Mouse (Mus musculus) liver, embryonic 14.5 days (tissue): Measurements from ENCODE around the gene Il11ra1. TPM values are rescaled to one million over a fixed set of nuclear protein-coding genes. Genes with fewer than 3 reads are reported as not detected.
A peak's percentile ranks its signal among the peaks of the same experiment; 100 is the strongest.
"Not testable (repeated sequence)": the region's sequence is repeated elsewhere in the genome, so short reads cannot be mapped to it uniquely, and the experiment has no call there.

Experiments used
- ATAC-seq: fragments of 200-750 bp; cut with Nextera tagmentation; 2 replicates; pipeline ENCODE4 v1.8.0; 2017; ENCODE audit warnings: moderate number of reproducible peaks, mild to moderate bottlenecking, moderate library complexity; ENCODE audit not compliant: insufficient read depth
- DNase-seq, 3 experiments: peaks; one replicate each; pipeline ENCODE4 v3.0.0-alpha.2; 2012 to 2013; ENCODE audit warnings: low read depth in 3 of 3, low spot score in 3 of 3
- H3K27ac ChIP-seq: fragments of 300-500 bp; sonication (generic); 2 replicates; pipeline ENCODE4 v1.5.1; 2014; ENCODE audit warnings: moderate library complexity, mild to moderate bottlenecking, control low read depth, inconsistent platforms
- H3K27me3 ChIP-seq: fragments of 300-500 bp; sonication (generic); 2 replicates; pipeline ENCODE4 v1.6.1; 2014; ENCODE audit warnings: mild to moderate bottlenecking, low read length, moderate library complexity; ENCODE audit not compliant: control insufficient read depth, insufficient read depth
- H3K36me3 ChIP-seq: fragments of 300-500 bp; sonication (generic); replicated peaks from 2 replicates; pipeline ENCODE4 v1.6.1; 2014; ENCODE audit warnings: low read depth; ENCODE audit not compliant: control insufficient read depth, insufficient read depth
- H3K4me1 ChIP-seq, 2 experiments: fragments of 200-500 bp in 1 of 2; fragments of 300-500 bp in 1 of 2; sonication (generic) in 1 of 2; replicated peaks; 2 replicates each; pipeline ENCODE4 v1.6.1; 2012 to 2014; ENCODE audit warnings: antibody characterized with exemption in 1 of 2, inconsistent platforms in 1 of 2, low read length in 1 of 2; ENCODE audit not compliant: control insufficient read depth in 2 of 2, insufficient read depth in 2 of 2
- H3K4me2 ChIP-seq: fragments of 300-500 bp; sonication (generic); 2 replicates; pipeline ENCODE4 v1.6.1; 2014; ENCODE audit warnings: low read depth, mild to moderate bottlenecking, control low read depth, moderate library complexity
- H3K4me3 ChIP-seq, 2 experiments: fragments of 200-500 bp in 1 of 2; fragments of 300-500 bp in 1 of 2; sonication (generic) in 1 of 2; 2 replicates each; pipeline ENCODE4 v1.5.1; 2012 to 2014; ENCODE audit warnings: low read depth in 2 of 2, low read length in 2 of 2, mild to moderate bottlenecking in 2 of 2, control low read depth in 1 of 2, inconsistent platforms in 1 of 2, moderate library complexity in 1 of 2; ENCODE audit not compliant: insufficient read depth in 1 of 2
- H3K9ac ChIP-seq: fragments of 300-500 bp; sonication (generic); replicated peaks from 2 replicates; pipeline ENCODE4 v1.6.1; 2014; ENCODE audit warnings: mild to moderate bottlenecking, control low read depth, moderate library complexity
- H3K9me3 ChIP-seq: fragments of 300-500 bp; sonication (generic); 2 replicates; pipeline ENCODE4 v1.6.1; 2016; ENCODE audit warnings: low read length, mixed read lengths; ENCODE audit not compliant: control insufficient read depth
- WGBS: fragments of 180-500 bp; shearing (Covaris S2); extraction: QIAGEN DNeasy Blood & Tissue Kit; methylation state at CpG from one replicate; pipeline ENCODE4 v1.1.7; 2014; ENCODE audit not compliant: insufficient replicate concordance; 5-methylcytosine and 5-hydroxymethylcytosine counted together
- polyA plus RNA-seq, 2 experiments: library from polyadenylated mRNA; depleted of rRNA in 1 of 2; stranded (reverse) in 1 of 2; unstranded in 1 of 2; fragments of >200 nt; fragmentation: Nextera tagmentation in 1 of 2; extraction: Ambion mirVana in 1 of 2; gene quantifications; 2 replicates each; pipeline versions ENCODE4 v1.2.1 to v1.2.3; 2012 to 2014

Gene Il11ra1
- polyA plus RNA-seq, 2 experiments = 13.9 to 23.8 TPM

DNA sequence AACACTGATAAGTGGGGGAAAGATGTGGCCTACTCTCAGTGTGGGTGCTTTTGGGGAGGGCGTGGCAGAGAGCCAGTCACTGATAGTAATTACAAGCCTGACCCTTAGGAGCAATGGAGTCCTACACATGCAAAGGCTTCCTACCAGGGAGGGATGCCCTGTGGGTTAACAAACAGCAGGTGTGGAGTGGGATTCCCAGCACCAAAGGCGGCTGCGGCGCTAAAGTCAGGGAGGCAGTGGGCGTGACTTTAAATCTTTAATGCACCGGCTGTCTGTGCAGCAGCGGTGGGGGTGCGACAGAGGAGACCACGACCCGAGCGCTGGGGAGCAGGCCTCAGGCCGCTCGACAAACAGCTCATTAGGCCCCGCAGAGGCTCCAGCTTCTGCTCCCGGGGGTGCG, 73.2 kb downstream of the Il11ra1 start:
- H3K4me3 ChIP-seq = peak overlapping the region; percentile 20 to 25; a peak in 2 of 4 replicates
- H3K4me1 ChIP-seq, DNase-seq, H3K27ac ChIP-seq, H3K9me3 ChIP-seq, H3K27me3 ChIP-seq, H3K9ac ChIP-seq, H3K36me3 ChIP-seq, ATAC-seq: not testable (repeated sequence)
- 3% methylated on average over 7 of the region's 16 CpGs for WGBS
- H3K4me2 ChIP-seq = peak overlapping the region; percentile 52

DNA sequence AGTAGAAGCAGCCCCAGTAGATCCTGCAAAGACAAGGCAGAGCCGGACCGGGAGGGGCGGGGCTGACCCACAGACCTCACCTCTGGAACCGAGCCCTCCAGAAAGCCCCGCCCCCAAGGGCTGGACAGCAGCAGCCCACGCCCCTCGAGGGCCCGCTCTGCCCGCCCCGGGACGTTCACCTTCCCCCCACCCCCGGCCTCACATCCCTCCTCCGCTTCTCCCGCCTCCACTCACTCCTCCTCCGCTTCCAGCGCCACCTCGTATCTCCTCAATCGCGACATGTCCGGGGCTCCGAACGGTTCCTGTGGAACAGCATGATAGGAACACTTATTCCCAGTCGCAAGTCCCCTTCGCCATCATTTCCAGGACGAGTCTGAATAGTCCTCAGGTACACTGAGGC, 73.7 kb downstream of the Il11ra1 start:
- peak; percentile 44 to 53 (median 49) for DNase-seq

DNA sequence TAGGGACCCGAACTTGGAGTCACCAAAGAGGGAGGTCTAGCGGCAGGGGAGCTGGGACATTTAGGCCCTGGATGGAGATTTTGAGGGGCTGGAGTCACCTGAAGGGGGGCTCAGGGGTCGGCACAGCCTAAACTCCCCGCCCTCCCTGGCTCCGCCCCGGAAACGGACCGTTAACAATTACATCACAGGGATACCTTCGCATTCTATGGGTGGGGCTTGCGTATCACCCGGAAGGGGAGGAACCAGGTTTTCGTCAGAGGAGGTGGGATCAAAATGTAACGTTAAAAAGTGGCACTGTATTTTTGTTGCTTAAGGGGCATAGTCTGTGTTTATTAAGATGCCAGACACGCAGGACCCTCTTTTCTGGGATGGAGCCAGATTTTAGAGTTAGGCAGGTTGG, 74.2 kb downstream of the Il11ra1 start, which contains the start of gene Ccl27a:
Gene Ccl27a (minus strand): TSS at position 246 of the 400 bp plus-strand sequence.
- not testable (repeated sequence) for H3K9ac ChIP-seq
- WGBS = 5% methylated on average over 12 of the region's 14 CpGs

More for the DNA sequence above, 73.7 kb downstream of the Il11ra1 start:
- Histone ChIP-seq H3K4me3 (peak overlapping the region; percentile 48 to 70), H3K4me2 (peak overlapping the region; percentile 53)
- H3K4me1 ChIP-seq, H3K9me3 ChIP-seq, H3K36me3 ChIP-seq, H3K27ac ChIP-seq, H3K27me3 ChIP-seq, ATAC-seq, H3K9ac ChIP-seq: not testable (repeated sequence)
- under 1% methylated on average over 19 of the region's 25 CpGs for WGBS

DNA sequence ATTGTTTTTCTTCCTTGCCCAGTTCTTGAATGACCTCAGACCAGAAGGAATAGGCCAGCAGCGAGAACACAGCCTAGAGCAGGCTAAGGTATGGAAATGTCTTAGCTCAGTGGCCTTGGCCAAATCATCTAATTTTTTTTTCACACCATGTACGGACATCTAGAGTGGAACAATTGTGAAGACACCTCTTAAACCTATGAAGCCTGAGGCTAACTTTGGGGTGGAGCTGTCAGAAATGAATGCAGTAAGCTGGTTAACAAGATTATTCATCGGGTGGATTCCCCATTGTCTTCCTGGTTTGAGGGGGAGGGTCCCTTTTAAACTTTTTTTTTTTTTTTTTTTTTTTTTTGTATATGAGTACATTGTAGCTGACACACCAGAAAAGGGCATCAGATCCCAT, 74.7 kb downstream of the Il11ra1 start:
- not testable (repeated sequence) for H3K27me3 ChIP-seq, H3K36me3 ChIP-seq, H3K9me3 ChIP-seq, H3K27ac ChIP-seq, H3K9ac ChIP-seq, H3K4me1 ChIP-seq, DNase-seq, ATAC-seq
- peak overlapping the region; percentile 51 for H3K4me2 ChIP-seq
- 74% methylated on average over 3 of the region's 3 CpGs for WGBS
- H3K4me3 ChIP-seq = peak overlapping the region; percentile 19 to 48; a peak in 1 of 4 replicates

More for the DNA sequence above, 74.2 kb downstream of the Il11ra1 start, which contains the start of gene Ccl27a:
- not testable (repeated sequence) for H3K9me3 ChIP-seq, H3K27ac ChIP-seq, H3K4me1 ChIP-seq, ATAC-seq, H3K27me3 ChIP-seq, H3K36me3 ChIP-seq
- H3K4me3 ChIP-seq = peak within 1 kb of the TSS; percentile 48 to 70
- peak; percentile 65 to 72 (median 66) for DNase-seq
- peak within 1 kb of the TSS; percentile 53 for H3K4me2 ChIP-seq

DNA sequence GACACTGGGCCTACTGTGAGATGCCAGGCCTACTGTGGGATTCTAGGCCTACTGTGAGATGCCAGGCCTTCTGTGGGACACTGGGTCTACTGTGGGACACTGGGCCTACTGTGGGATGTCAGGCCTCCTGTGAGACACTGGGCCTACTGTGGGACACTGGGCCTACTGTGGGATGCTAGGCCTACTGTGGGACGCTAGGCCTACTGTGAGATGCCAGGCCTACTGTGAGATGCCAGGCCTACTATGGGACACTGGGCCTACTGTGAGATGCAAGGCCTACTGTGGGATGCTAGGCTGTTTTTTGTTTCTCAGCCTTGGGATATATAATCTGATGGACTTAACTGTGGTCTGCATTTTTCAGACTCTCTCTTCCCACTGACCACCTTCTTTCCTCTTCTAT, 76.1 kb downstream of the Il11ra1 start:
- not testable (repeated sequence) for H3K9ac ChIP-seq, H3K36me3 ChIP-seq, H3K27me3 ChIP-seq, H3K27ac ChIP-seq, ATAC-seq, H3K4me2 ChIP-seq, H3K4me1 ChIP-seq, H3K4me3 ChIP-seq, DNase-seq, H3K9me3 ChIP-seq
- 50% methylated on average over 1 of the region's 1 CpGs for WGBS

DNA sequence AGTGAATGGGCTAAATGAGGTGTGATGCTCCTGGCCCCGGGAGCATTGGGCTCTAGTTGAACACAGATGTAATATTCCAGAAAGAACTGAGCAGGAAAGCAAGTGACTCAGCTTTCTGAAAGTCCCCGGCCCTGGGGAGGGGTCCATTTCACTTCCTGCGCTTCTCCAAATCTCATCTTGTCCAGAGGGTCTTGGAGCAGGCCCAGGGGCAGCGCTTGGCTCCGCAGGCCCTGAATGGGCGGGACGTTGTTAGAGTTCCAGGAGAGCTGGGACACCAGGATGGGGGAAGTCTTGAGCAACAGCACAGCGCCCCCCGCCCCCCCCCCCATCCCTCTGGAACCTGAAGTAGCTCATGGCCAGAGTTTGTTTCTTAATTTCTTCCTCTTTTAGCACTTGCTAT, 81.5 kb downstream of the Il11ra1 start:
- not testable (repeated sequence) for H3K4me3 ChIP-seq, H3K27me3 ChIP-seq, H3K4me1 ChIP-seq, H3K9me3 ChIP-seq, DNase-seq, H3K4me2 ChIP-seq, H3K9ac ChIP-seq, H3K36me3 ChIP-seq, H3K27ac ChIP-seq, ATAC-seq
- 25% methylated on average over 7 of the region's 9 CpGs for WGBS

DNA sequence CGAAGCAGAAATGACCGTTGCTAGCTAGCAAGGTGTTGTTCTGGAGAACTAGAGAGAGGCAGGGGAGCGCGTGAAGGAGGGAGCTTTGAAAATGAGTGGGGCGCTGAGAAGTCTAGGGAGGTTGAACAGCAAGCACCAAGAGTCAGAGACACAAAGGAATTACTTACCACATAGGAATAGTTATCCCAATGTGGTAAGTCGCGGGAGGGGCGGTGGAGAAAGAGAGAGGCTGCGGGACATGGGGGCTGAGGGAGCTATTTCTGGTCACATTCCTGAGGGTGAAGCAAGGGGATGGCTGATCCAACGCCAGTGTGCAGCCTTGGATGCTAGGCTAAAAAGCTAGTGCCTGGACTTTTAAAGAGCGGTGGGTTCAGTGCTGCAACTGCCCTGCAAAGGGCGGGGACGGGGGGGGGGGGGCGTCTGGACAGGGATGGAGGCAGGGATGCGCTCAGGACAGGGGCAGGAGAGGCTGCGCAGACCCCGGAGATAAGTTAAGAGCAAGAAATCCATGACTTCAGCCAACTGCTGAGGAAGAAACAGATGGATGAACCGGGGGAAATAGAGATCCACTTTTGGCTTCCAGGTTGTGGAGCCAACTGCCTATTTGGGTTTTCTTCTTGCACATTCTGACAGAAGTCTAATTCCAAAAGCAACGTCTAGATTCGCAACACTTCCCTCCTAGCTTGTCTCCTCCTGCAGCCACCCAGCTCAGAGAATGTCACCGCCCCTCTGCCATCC, 82.1 kb downstream of the Il11ra1 start:
- not testable (repeated sequence) for H3K36me3 ChIP-seq, H3K4me3 ChIP-seq, H3K9me3 ChIP-seq, H3K9ac ChIP-seq, H3K27ac ChIP-seq, H3K27me3 ChIP-seq, H3K4me2 ChIP-seq, DNase-seq, ATAC-seq, H3K4me1 ChIP-seq
- 22% methylated on average over 15 of the region's 21 CpGs for WGBS

DNA sequence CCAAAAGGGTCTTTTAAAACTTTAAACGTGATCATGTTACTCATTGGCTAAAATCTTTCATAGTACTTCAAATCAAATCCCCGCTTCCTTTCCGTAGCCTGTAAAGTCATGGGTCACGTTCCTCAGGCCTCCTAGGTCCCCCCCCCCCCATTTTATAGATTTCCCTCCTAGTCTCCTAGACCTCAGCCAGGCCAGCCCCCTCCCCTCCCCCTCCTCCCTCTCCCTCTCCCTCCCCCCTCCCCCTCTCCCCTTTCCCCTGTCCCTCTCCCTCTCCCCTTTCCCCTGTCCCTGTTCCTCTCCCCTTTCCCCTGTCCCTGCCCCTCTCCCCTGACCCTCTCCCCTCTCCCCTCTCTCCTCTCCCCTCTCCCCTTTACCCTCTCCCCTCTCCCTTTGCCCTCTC, 82.9 kb downstream of the Il11ra1 start:
- not testable (repeated sequence) for H3K36me3 ChIP-seq, DNase-seq, H3K27me3 ChIP-seq, H3K4me3 ChIP-seq, H3K4me2 ChIP-seq, H3K9me3 ChIP-seq, H3K27ac ChIP-seq, H3K9ac ChIP-seq, H3K4me1 ChIP-seq, ATAC-seq
- WGBS = 39% methylated on average over 4 of the region's 4 CpGs
